Mouse (Mus musculus): Measurements from ENCODE around the gene Pald1.

DNA sequence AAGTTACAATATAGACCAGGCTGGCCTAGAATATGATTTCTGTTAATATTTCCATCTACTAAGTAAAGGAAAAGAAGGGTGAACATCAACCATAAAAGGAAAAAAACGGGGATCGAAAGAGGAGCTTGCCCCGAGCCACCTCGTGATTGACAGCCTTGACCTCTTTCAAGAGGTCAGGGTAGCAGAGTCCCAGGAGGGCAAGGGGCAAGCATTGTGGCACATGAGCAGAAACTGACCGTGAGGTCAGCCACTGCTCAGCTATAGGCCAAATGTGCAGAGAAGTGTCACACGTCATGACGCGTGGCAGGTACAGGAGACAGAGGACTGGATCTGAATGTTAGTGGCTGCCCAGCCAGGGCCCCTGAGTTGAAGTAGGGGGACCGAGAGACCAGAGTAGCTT, 43.1 kb downstream of the Pald1 start:
- TF ChIP-seq CTCF (conservative IDR thresholded peaks at IDR 0.05; ENCODE audit: insufficient read depth, insufficient read length, low read depth, low read length) (no peak), POLR2A (IDR thresholded peaks at IDR 0.05; ENCODE audit: low read depth, low read length) (no peak)
